Mouse (Mus musculus) forebrain, embryonic 16.5 days (tissue): Measurements from ENCODE around the gene Lypla2. TPM values are rescaled to one million over a fixed set of nuclear protein-coding genes. Genes with fewer than 3 reads are reported as not detected.

Experiments
- ATAC-seq: fragments of 200-750 bp; cut with Nextera tagmentation; 2 replicates; pipeline ENCODE4 v1.8.0; 2017; ENCODE audit warnings: mild to moderate bottlenecking, moderate library complexity
- H3K27ac ChIP-seq: fragments of 300-500 bp; sonication (generic); 2 replicates; pipeline ENCODE4 v1.5.1; 2014; ENCODE audit warnings: low read length, control low read depth
- H3K27me3 ChIP-seq: fragments of 300-500 bp; sonication (generic); replicated peaks from 2 replicates; pipeline ENCODE4 v1.6.1; 2014; ENCODE audit warnings: low read length; ENCODE audit not compliant: control insufficient read depth, insufficient read depth
- H3K36me3 ChIP-seq: fragments of 300-500 bp; sonication (generic); 2 replicates; pipeline ENCODE4 v1.6.1; 2014; ENCODE audit not compliant: control insufficient read depth, insufficient read depth
- H3K4me1 ChIP-seq: fragments of 300-500 bp; sonication (generic); replicated peaks from 2 replicates; pipeline ENCODE4 v1.6.1; 2014; ENCODE audit warnings: low read length; ENCODE audit not compliant: control insufficient read depth, insufficient read depth
- H3K4me2 ChIP-seq: fragments of 300-500 bp; sonication (generic); 2 replicates; pipeline ENCODE4 v1.6.1; 2014; ENCODE audit warnings: mild to moderate bottlenecking, low read length, control low read depth
- H3K4me3 ChIP-seq: fragments of 300-500 bp; sonication (generic); replicated peaks from 2 replicates; pipeline ENCODE4 v1.5.1; 2014; ENCODE audit warnings: mild to moderate bottlenecking, low read length, control low read depth
- H3K9ac ChIP-seq: fragments of 300-500 bp; sonication (generic); replicated peaks from 2 replicates; pipeline ENCODE4 v1.6.1; 2014; ENCODE audit warnings: low read depth, low read length, control low read depth
- H3K9me3 ChIP-seq: fragments of 300-500 bp; sonication (generic); 2 replicates; pipeline ENCODE4 v1.6.1; 2016; ENCODE audit warnings: low read length; ENCODE audit not compliant: control insufficient read depth
- WGBS: fragments of 180-500 bp; shearing (Covaris S2); extraction: QIAGEN DNeasy Blood & Tissue Kit; methylation state at CpG from one replicate; pipeline ENCODE4 v1.1.7; 2014; 5-methylcytosine and 5-hydroxymethylcytosine counted together
- polyA plus RNA-seq: library from polyadenylated mRNA; unstranded; fragments of >200 nt; fragmentation: Nextera tagmentation; extraction: Ambion mirVana; gene quantifications from 2 replicates; pipeline ENCODE4 v1.2.1, GENCODE M21; 2015

The Lypla2 gene
- polyA plus RNA-seq, 1 experiment from 2014 or later, result 197 TPM

DNA sequence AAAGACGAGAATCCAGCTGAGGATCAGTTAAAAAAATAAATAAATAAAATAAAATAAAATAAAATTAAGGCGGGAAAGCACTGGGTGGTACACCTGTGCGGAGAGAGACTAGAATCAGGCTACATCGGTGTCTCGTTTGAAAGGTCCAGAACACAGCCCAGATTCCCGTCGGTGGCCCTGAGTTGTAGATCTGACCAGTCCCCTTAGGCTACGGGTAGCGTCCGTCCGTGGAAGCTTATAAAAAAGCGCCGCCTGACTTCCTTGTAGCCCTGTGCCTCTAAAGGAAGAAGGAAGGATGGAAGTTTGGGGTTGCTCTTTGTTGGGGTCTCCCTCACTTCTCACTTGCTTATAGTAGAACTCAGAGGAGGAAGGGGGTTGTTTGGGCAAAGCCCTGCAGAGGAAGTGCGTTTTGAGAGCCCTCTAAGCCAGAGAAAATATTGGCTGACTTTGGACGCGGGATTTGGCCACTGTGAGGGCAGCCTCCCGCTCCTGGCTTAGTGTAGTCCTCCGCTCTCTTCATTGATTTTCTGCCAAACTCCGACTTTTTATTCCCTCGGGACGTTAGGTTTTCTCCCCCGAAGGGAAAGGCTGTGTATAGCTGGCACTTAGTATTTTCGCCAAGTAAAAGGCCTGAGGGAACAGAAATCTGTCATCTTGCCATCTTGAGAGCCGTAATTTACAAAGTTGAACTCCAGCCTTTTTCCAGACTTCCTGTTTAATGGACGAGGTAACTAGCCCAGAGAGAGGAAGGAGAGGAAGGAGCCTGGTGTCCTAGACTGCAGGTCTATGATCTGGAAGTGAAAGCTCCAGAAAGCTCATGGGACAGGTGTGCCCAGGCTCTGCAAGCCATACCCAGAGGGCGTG is 50.9 kb downstream of the Lypla2 start:
- ATAC-seq, result no peak
- peak overlapping the region; percentile 89 for H3K4me2 ChIP-seq
- H3K4me1 ChIP-seq, result peaks cover 11% of the 10 kb centered on the region
- no peak overlapping the region for H3K27ac ChIP-seq
- peak overlapping the region; percentile 76 for H3K4me3 ChIP-seq
- H3K27me3 ChIP-seq, result no peaks in the 10 kb centered on the region
- H3K36me3 ChIP-seq, result no peaks in the 10 kb centered on the region; the same call in 1 of the 2 replicates
- WGBS, result 7% methylated on average over 26 of the region's 26 CpGs
- H3K9me3 ChIP-seq, result no peaks in the 10 kb centered on the region
- peak overlapping the region; percentile 73 for H3K9ac ChIP-seq

DNA sequence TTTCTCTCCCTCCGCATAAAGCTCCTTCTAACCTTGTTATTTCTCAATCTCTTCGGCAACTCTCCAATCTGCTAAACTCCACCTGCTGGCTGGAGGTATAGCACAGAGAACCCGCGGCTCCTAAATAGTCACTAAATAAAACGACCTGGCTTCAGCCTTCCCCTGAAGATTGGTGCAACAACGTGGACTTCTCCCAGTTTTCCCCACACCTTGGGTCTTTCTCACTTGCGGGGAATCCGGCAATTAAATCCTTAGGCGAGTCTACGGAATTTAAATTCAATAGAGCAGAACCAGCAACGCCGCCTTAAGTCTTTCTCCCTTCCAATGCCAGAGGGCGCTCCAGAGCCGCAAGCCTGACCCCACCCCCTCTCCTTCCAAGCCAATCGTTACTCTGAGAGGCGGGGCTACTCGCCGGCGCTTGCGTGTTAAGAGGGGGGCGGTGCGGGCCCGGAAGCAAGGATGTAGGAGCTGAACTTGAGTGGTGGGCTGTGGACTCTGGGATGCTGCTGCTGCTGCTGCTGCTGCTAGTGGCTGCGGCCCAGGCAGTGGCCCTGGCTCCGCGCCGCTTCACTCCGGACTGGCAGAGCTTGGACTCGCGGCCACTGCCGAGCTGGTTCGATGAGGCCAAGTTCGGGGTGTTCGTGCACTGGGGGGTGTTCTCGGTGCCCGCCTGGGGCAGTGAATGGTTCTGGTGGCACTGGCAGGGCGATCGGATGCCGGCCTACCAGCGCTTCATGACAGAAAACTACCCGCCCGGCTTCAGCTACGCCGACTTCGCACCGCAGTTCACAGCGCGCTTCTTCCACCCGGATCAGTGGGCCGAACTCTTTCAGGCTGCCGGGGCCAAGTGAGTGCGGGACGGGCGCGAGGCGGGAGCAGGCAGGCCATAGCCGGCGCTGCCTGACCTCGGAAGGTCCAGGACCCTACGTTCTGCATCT is 51.9 kb downstream of the Lypla2 start, which contains the start of gene Fuca1:
Gene Fuca1 (plus strand): TSS at position 432 of the 938 bp plus-strand sequence.
- no peaks in the 10 kb centered on the region for H3K9me3 ChIP-seq
- peak; percentile 98 for ATAC-seq
- 2% methylated on average over 60 of the region's 60 CpGs for WGBS

DNA sequence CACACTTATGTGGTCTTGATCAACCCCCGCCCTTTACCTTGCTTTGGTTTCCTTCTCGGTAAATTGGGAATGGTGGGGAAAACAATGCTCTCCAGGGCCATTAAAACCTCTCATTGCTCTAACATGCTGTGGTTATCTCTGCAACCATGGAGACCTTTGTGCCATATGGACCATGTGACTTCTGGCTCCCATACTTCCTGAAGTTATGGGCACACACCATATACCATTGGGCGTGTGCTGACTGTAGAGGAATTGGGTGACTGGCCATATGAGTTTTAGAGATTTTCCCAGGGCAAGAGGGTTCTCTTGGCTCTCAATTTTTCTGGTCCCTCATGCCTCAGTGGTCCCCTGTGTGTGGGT is 53.2 kb downstream of the Lypla2 start:
- Histone ChIP-seq H3K9ac (no peak overlapping the region), H3K4me3 (no peak overlapping the region), H3K4me2 (no peak overlapping the region), H3K9me3 (no peaks in the 10 kb centered on the region), H3K27me3 (no peaks in the 10 kb centered on the region), H3K36me3 (no peaks in the 10 kb centered on the region; the same call in 1 of the 2 replicates), H3K27ac (no peak overlapping the region), H3K4me1 (peaks cover 8% of the 10 kb centered on the region)
- no peak for ATAC-seq
- 94% methylated on average over 3 of the region's 3 CpGs for WGBS

More for the DNA sequence above, 51.9 kb downstream of the Lypla2 start, which contains the start of gene Fuca1:
- Histone ChIP-seq H3K4me2 (peak within 1 kb of the TSS; percentile 89), H3K36me3 (no peaks in the 10 kb centered on the region; the same call in 1 of the 2 replicates), H3K9ac (peak within 1 kb of the TSS; percentile 73), H3K27me3 (no peaks in the 10 kb centered on the region), H3K27ac (peak within 1 kb of the TSS; percentile 80), H3K4me1 (peaks cover 11% of the 10 kb centered on the region), H3K4me3 (peak within 1 kb of the TSS; percentile 76)

GRCm38 (mm10) chr4:135918635-135919279 is 53.7 kb downstream of the Lypla2 start:
- no peaks in the 10 kb centered on the region for H3K9me3 ChIP-seq
- H3K4me2 ChIP-seq, result no peak overlapping the region
- H3K4me3 ChIP-seq, result no peak overlapping the region
- WGBS, result 92% methylated on average over 13 of the region's 13 CpGs
- H3K27ac ChIP-seq, result no peak overlapping the region
- H3K36me3 ChIP-seq, result no peaks in the 10 kb centered on the region; the same call in 1 of the 2 replicates
- H3K4me1 ChIP-seq, result peaks cover 8% of the 10 kb centered on the region
- no peak for ATAC-seq
- no peaks in the 10 kb centered on the region for H3K27me3 ChIP-seq
- H3K9ac ChIP-seq, result no peak overlapping the region

Other genes with a start within 250 kb of the Lypla2 start
- gene Il22ra1, start 244.5 kb downstream of the Lypla2 start, polyA plus RNA-seq, result not detected in 2 replicates
- 0.29 and 0.34 TPM in 2 replicates for gene Myom3, start 212.9 kb downstream of the Lypla2 start, polyA plus RNA-seq
- gene Srsf10, start 116.9 kb downstream of the Lypla2 start, polyA plus RNA-seq, result 253 and 294 TPM in 2 replicates
- gene Pnrc2, start 98.8 kb downstream of the Lypla2 start, polyA plus RNA-seq, result 120 and 140 TPM in 2 replicates
- gene Cnr2, start 77.2 kb downstream of the Lypla2 start, polyA plus RNA-seq, result 0.12 TPM in 1 of 2 replicates, not detected in the other
- 52.9 and 58.8 TPM in 2 replicates for gene Fuca1, start 51.9 kb downstream of the Lypla2 start, polyA plus RNA-seq
- gene Hmgcl, start 26.2 kb downstream of the Lypla2 start, polyA plus RNA-seq, result 62.2 and 67.9 TPM in 2 replicates
- 34.7 and 44.1 TPM in 2 replicates for gene Gale, start 8.9 kb downstream of the Lypla2 start, polyA plus RNA-seq
- gene Pithd1, start 14.6 kb upstream of the Lypla2 start, polyA plus RNA-seq, result 56.0 and 56.1 TPM in 2 replicates
- gene Eloa, start 49.1 kb upstream of the Lypla2 start, polyA plus RNA-seq, result 32.5 and 36.2 TPM in 2 replicates
- 281 and 302 TPM in 2 replicates for gene Rpl11, start 80.8 kb upstream of the Lypla2 start, polyA plus RNA-seq
- gene Id3, start 170.9 kb upstream of the Lypla2 start, polyA plus RNA-seq, result 85.1 and 102 TPM in 2 replicates
- 3.9 and 4.3 TPM in 2 replicates for gene E2f2, start 199.8 kb upstream of the Lypla2 start, polyA plus RNA-seq
- gene Asap3, start 233.7 kb upstream of the Lypla2 start, polyA plus RNA-seq, result 3.7 and 4.1 TPM in 2 replicates